Mouse (Mus musculus): Measurements from ENCODE around the gene Cxcr4. TPM values are rescaled to one million over a fixed set of nuclear protein-coding genes. Genes with fewer than 3 reads are reported as not detected.

Cxcr4 gene
- total and polyA plus RNA-seq, 3 experiments, result 4.2 to 11.2 TPM; not detected in 1

- TF ChIP-seq UBTF (IDR thresholded peaks at IDR 0.05; ENCODE audit: borderline replicate concordance, insufficient read depth, low read depth, low read length) (no peak), MYB (IDR thresholded peaks at IDR 0.05; ENCODE audit: low read depth, low read length) (peak; percentile 81), ETS1 (IDR thresholded peaks at IDR 0.05; ENCODE audit: low read depth, low read length) (peak; percentile 93), CHD1 (IDR thresholded peaks at IDR 0.05; ENCODE audit: low read depth, low read length) (no peak)
Observed at GRCm38 (mm10) chr1:128614653-128615458, 22.8 kb upstream of the Cxcr4 start (continued).

DNA sequence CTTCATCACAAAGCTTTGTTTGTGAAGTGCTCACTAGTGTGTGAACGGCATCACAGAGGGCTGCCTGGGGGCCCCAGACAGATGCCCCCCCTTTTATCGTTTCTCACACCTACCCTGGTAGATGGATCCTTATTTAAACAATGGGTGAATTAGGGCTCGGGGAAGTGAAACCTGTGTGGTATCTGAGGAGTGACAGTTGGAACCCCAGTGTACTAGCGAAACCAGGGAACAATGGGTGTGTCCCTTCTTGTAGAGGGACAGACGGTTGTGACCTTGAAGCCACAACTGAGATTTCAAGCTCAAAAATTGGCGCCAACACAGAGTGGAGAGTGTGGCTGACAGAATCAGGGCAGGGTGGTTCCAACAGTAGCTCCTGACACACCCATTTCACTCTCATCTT is 16.0 kb upstream of the Cxcr4 start:
- TF ChIP-seq SIN3A (IDR thresholded peaks at IDR 0.05; ENCODE audit: low read length) (no peak), MEF2A (IDR thresholded peaks at IDR 0.05; ENCODE audit: extremely low read depth, insufficient replicate concordance, low read depth, low read length, poor library complexity, severe bottlenecking) (no peak), ZMIZ1 (IDR thresholded peaks at IDR 0.05; ENCODE audit: low read depth, low read length) (no peak), POLR2AphosphoS5 (IDR thresholded peaks at IDR 0.05; ENCODE audit: borderline replicate concordance, low read depth, low read length) (no peak), POLR2A (IDR thresholded peaks at IDR 0.05; ENCODE audit: control insufficient read depth in 1 of 2, insufficient read depth in 1 of 2, low read depth in 1 of 2, low read length in 2 of 2, poor library complexity in 1 of 2) (no peak), TAL1 (IDR thresholded peaks at IDR 0.05; ENCODE audit: low read length) (no peak), CTCF (IDR thresholded peaks at IDR 0.05 in 2 of 3, conservative IDR thresholded peaks at IDR 0.05 in 1 of 3; ENCODE audit: control insufficient read depth in 1 of 3, insufficient read depth in 1 of 3, low read depth in 2 of 3, low read length in 3 of 3, poor library complexity in 1 of 3, severe bottlenecking in 1 of 3) (no peak), RCOR1 (IDR thresholded peaks at IDR 0.05; ENCODE audit: low read depth, low read length) (no peak), ZNF384 (IDR thresholded peaks at IDR 0.05; ENCODE audit: low read depth, low read length) (no peak), CHD1 (IDR thresholded peaks at IDR 0.05; ENCODE audit: low read depth, low read length) (no peak)
- DNase-seq (ENCODE audit: low read depth, low spot score), result no peak
- no peaks in the 10 kb centered on the region for H3K79me2 ChIP-seq (ENCODE audit: control insufficient read depth, insufficient read depth, low read length, poor library complexity)
- no peaks in the 10 kb centered on the region for H3K9me3 ChIP-seq (replicated peaks; ENCODE audit: insufficient read depth, low read length)
- no peaks in the 10 kb centered on the region for H3K36me3 ChIP-seq (ENCODE audit: control insufficient read depth in 1 of 2, insufficient read depth in 2 of 2, low read length in 2 of 2)
- no peak overlapping the region for H3K4me3 ChIP-seq (ENCODE audit: control insufficient read depth in 1 of 2, insufficient read depth in 1 of 2, low read depth in 2 of 2, low read length in 2 of 2)
- H3K27me3 ChIP-seq (ENCODE audit: control insufficient read depth in 1 of 2, insufficient read depth in 2 of 2, low read length in 2 of 2), result no peaks in the 10 kb centered on the region
- no peak overlapping the region for H3K27ac ChIP-seq (ENCODE audit: control insufficient read depth, low read depth, low read length)
- no peak overlapping the region for H3K9ac ChIP-seq (ENCODE audit: control insufficient read depth, low read depth, low read length, poor library complexity, severe bottlenecking)
- H3K4me1 ChIP-seq (ENCODE audit: control insufficient read depth in 1 of 2, insufficient read depth in 2 of 2, low read length in 2 of 2), result peaks cover 5% of the 10 kb centered on the region in 2 experiments; a peak in 3 of 4 replicates

DNA sequence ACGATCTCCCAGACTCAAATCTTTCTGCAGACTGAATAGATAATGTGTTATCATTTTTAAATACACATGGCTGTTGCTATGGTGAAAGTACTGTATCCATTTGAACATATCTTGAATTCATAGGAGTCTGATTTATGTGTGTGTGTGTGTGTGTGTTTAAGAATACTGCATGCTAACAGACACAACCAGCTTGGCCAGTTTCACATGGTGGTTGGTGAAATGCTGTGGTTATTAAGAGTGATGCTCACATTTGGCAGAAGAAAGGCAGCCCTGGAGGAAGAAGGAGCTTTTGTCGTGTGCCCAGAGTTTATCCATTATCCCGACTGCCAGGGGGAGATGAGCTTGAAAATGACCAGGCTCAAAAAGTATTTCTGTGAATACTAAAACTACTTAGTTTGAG is 15.3 kb upstream of the Cxcr4 start:
- Histone ChIP-seq H3K9me3 (replicated peaks; ENCODE audit: insufficient read depth, low read length) (no peaks in the 10 kb centered on the region), H3K79me2 (ENCODE audit: control insufficient read depth, insufficient read depth, low read length, poor library complexity) (no peaks in the 10 kb centered on the region), H3K4me1 (ENCODE audit: control insufficient read depth in 1 of 2, insufficient read depth in 2 of 2, low read length in 2 of 2) (no peaks in the 10 kb centered on the region), H3K4me3 (ENCODE audit: control insufficient read depth in 1 of 2, insufficient read depth in 1 of 2, low read depth in 2 of 2, low read length in 2 of 2) (no peak overlapping the region), H3K27ac (ENCODE audit: control insufficient read depth, low read depth, low read length) (no peak overlapping the region), H3K36me3 (ENCODE audit: control insufficient read depth in 1 of 2, insufficient read depth in 2 of 2, low read length in 2 of 2) (no peaks in the 10 kb centered on the region), H3K27me3 (ENCODE audit: control insufficient read depth in 1 of 2, insufficient read depth in 2 of 2, low read length in 2 of 2) (no peaks in the 10 kb centered on the region), H3K9ac (ENCODE audit: control insufficient read depth, low read depth, low read length, poor library complexity, severe bottlenecking) (no peak overlapping the region)
- TF ChIP-seq ETS1 (IDR thresholded peaks at IDR 0.05; ENCODE audit: low read depth, low read length), result no peak
- no peak for DNase-seq (ENCODE audit: low read depth, low spot score)

Data from MEL (cell line).